Mouse (Mus musculus) forebrain, embryonic 11.5 days (tissue): ENCODE results near the gene Chic2. TPM values are rescaled to one million over a fixed set of nuclear protein-coding genes. Genes with fewer than 3 reads are reported as not detected.
A peak's percentile ranks its signal among the peaks of the same experiment; 100 is the strongest.

Experiments
- ATAC-seq: fragments of 200-750 bp; cut with Nextera tagmentation; replicated peaks from 2 replicates; pipeline ENCODE4 v1.8.0; 2017; ENCODE audit warnings: moderate TSS enrichment; ENCODE audit not compliant: low FRiP score
- DNase-seq: peaks from one replicate; pipeline ENCODE4 v3.0.0-alpha.2; 2017; ENCODE audit warnings: low spot score
- H3K27ac ChIP-seq: fragments of 300-500 bp; sonication (generic); 2 replicates; pipeline ENCODE4 v1.5.1; 2014; ENCODE audit warnings: low read depth, low read length
- H3K27me3 ChIP-seq: fragments of 300-500 bp; sonication (generic); 2 replicates; pipeline ENCODE4 v1.6.1; 2014; ENCODE audit warnings: mild to moderate bottlenecking, low read length, mixed read lengths; ENCODE audit not compliant: control insufficient read depth, insufficient read depth
- H3K36me3 ChIP-seq: fragments of 300-500 bp; sonication (generic); 2 replicates; pipeline ENCODE4 v1.6.1; 2014; ENCODE audit warnings: mild to moderate bottlenecking, low read length, moderate library complexity, mixed read lengths; ENCODE audit not compliant: control insufficient read depth, insufficient read depth
- H3K4me1 ChIP-seq: fragments of 300-500 bp; sonication (generic); replicated peaks from 2 replicates; pipeline ENCODE4 v1.6.1; 2014; ENCODE audit warnings: low read length, mixed read lengths; ENCODE audit not compliant: control insufficient read depth, insufficient read depth
- H3K4me2 ChIP-seq: fragments of 300-500 bp; sonication (generic); 2 replicates; pipeline ENCODE4 v1.6.1; 2014; ENCODE audit warnings: low read depth, mild to moderate bottlenecking, low read length, moderate library complexity, mixed read lengths; ENCODE audit not compliant: severe bottlenecking
- H3K4me3 ChIP-seq: fragments of 300-500 bp; sonication (generic); 2 replicates; pipeline ENCODE4 v1.5.1; 2014; ENCODE audit warnings: low read depth, low read length
- H3K9ac ChIP-seq: fragments of 300-500 bp; sonication (generic); 2 replicates; pipeline ENCODE4 v1.6.1; 2014; ENCODE audit warnings: low read length
- H3K9me3 ChIP-seq: fragments of 300-500 bp; sonication (generic); 2 replicates; pipeline ENCODE4 v1.6.1; 2016; ENCODE audit warnings: low read length, mixed read lengths; ENCODE audit not compliant: control insufficient read depth
- WGBS: fragments of 180-500 bp; shearing (Covaris S2); extraction: QIAGEN DNeasy Blood & Tissue Kit; methylation state at CpG from one replicate; pipeline ENCODE4 v1.1.7; 2014; 5-methylcytosine and 5-hydroxymethylcytosine counted together
- polyA plus RNA-seq: library from polyadenylated mRNA; unstranded; fragments of >200 nt; fragmentation: Nextera tagmentation; extraction: Ambion mirVana; gene quantifications from 2 replicates; pipeline ENCODE4 v1.2.1, GENCODE M21; 2014

Chic2 gene
- polyA plus RNA-seq, 1 experiment from 2014 or later: 42.3 TPM

DNA sequence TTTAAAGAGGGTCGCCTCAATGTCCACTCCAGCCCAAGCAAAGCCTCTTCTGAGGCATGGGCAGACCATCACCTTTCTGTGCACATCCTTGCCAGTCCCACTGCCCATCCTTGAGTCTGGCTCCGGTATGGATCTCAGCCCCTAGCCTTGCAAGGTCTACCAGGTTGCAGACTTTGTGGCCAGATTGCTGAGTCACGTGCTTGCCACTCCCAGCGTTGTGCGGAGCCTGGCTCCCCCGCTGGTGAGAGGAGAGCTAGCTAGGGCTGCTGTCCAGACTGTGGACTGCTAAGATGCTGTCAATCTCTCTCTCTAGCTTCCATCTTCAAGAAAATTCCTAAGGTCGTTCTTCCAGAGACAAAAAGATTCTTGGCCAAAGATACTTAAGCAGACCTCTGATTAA lies 35.0 kb upstream of the Chic2 start:
- Histone ChIP-seq H3K4me2 (no peak overlapping the region), H3K9me3 (no peaks in the 10 kb centered on the region), H3K4me3 (no peak overlapping the region), H3K9ac (no peak overlapping the region), H3K4me1 (peaks cover 26% of the 10 kb centered on the region), H3K36me3 (no peaks in the 10 kb centered on the region), H3K27me3 (peaks cover 91% of the 10 kb centered on the region), H3K27ac (no peak overlapping the region)
- ATAC-seq: no peak
- no peak for DNase-seq
- WGBS: 0% methylated on average over 7 of the region's 7 CpGs

DNA sequence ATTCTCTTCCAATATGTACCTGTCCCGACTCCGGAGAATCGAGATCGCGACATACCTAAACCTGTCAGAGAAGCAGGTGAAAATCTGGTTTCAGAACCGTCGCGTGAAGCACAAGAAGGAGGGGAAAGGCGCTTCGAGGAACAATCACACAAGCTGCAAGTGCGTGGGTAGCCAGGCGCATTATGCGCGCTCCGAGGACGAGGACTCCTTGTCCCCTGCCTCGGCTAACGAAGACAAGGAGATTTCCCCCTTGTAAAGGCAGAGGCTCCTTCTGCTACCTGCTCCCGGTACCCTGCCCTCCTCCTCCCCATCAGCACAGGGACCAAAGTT lies 32.4 kb upstream of the Chic2 start:
- peaks cover 28% of the 10 kb centered on the region for H3K4me1 ChIP-seq
- H3K27ac ChIP-seq: no peak overlapping the region
- peak overlapping the region; percentile 52 for H3K4me2 ChIP-seq
- H3K27me3 ChIP-seq: peaks cover 94% of the 10 kb centered on the region
- peak overlapping the region; percentile 67 for H3K9ac ChIP-seq
- H3K9me3 ChIP-seq: no peaks in the 10 kb centered on the region
- DNase-seq (no peak), ATAC-seq (no peak)
- peak overlapping the region; percentile 47 for H3K4me3 ChIP-seq
- under 1% methylated on average over 19 of the region's 19 CpGs for WGBS
- no peaks in the 10 kb centered on the region for H3K36me3 ChIP-seq

DNA sequence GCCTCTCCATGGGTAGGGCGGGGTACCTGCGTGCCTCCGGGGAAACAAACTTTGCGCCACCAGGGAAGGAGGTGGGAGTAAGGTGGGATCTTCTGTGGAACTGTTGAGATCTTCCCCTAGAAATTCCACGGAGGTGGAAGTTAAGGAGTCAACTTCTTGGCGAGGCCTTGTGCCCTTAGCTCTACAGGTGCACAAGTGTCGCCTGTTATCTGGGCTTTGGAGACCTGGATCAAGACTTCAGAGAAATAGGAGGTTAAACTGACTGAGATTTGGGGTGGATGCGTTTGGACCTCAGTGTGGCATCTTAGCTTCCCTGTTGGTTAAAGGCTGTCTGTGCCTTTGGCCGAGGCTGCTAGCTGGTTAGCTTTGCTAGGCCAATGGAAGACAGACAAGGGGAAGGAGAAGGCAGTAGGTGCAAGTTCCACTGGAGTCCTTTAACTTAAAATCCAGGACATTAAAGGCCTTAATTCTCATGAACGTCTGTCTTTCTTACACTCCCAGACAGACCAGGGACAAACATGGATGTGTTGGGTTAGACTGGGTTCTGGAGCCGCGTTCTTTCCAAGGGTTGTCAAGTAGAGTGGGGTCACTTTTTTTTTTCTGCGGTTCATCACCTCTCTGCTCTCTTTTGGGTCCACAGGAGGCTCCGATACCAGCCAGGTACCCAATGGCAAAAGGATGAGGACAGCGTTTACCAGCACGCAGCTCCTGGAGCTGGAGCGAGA lies 31.9 kb upstream of the Chic2 start:
- peak overlapping the region; percentile 47 for H3K4me3 ChIP-seq
- H3K27me3 ChIP-seq: peaks cover 93% of the 10 kb centered on the region
- no peaks in the 10 kb centered on the region for H3K9me3 ChIP-seq
- H3K4me1 ChIP-seq: peaks cover 30% of the 10 kb centered on the region
- 1% methylated on average over 17 of the region's 17 CpGs for WGBS
- H3K36me3 ChIP-seq: no peaks in the 10 kb centered on the region
- H3K27ac ChIP-seq: no peak overlapping the region
- no peak for ATAC-seq
- peak overlapping the region; percentile 52 for H3K4me2 ChIP-seq
- H3K9ac ChIP-seq: peak overlapping the region; percentile 67
- no peak for DNase-seq

DNA sequence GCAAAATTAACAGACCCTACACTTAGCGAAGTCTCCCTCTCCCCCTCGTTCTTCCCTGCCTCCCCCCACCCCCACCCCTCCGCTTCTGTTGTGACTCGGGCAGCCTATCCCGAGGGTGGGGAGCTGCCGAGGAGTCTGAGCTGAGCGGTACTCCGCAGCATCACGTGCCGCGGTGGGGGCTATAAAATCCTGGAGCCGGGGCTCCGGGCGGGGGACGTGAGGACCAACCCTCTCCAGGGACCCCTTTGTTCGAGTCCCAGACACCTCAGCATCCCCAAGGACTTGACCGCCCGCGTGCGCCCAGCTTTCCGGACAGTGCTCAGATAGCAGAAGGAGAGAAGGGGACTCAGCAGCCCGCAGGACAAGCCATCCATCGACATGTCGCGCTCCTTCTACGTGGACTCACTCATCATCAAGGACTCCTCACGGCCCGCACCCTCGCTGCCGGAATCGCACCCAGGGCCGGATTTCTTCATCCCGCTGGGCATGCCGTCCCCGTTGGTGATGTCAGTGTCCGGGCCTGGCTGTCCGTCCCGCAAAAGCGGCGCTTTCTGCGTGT lies 30.9 kb upstream of the Chic2 start, which contains the start of gene Gsx2:
Gsx2 (plus strand) TSS at position 219 of the 559 bp plus-strand sequence.
- peak within 1 kb of the TSS; percentile 47 for H3K4me3 ChIP-seq
- H3K27ac ChIP-seq: 0 out of 2 replicates have a peak within 1 kb of the TSS, but pooled peaks have one; percentile 21
- H3K36me3 ChIP-seq: no peaks in the 10 kb centered on the region
- H3K9ac ChIP-seq: peak within 1 kb of the TSS; percentile 67
- under 1% methylated on average over 37 of the region's 41 CpGs for WGBS
- peak within 1 kb of the TSS; percentile 52 for H3K4me2 ChIP-seq
- H3K4me1 ChIP-seq: peaks cover 30% of the 10 kb centered on the region
- peak; percentile 76 for DNase-seq
- ATAC-seq: peak; percentile 68
- no peaks in the 10 kb centered on the region for H3K9me3 ChIP-seq
- H3K27me3 ChIP-seq: peaks cover 87% of the 10 kb centered on the region

DNA sequence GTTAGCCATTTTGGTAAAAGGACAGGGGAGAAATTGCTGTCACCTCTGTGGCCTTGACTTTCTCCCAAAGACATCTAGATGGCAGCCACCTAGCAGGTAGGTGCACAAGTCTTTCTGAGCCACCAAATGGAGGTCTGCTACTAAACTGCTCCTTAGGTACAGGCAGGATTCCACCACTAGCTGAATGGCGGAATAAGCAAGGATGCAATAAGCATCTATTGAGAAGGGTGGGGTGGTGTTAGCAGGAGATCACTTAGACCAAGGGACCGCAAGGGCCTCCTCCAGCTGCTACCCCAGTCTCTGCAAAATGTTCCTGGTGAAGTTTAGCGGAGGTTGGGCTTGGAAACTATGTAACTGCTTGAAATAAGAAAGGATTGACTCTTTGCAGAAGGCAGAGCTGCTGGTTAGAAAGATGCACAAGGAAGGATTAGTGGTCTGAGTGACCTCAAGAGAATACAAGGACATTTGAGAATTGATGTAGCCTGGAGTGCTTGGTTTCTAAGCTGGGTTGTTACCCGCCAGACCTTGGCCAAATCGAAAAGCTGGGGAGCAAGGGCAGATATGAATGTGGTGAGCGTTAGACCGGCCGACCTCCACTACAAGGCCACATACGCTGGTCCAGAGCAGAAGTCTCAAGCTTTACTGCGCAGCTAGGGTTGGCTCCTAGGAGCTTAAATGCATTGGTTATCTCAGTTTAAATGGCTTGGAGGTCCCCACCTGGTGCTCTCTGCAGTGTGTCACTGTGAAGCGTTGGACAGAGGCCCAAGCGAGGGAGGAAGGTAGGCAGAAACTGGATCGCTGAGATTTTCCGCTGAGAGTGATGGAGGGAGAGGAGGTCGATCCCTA lies 30.2 kb upstream of the Chic2 start:
- peak overlapping the region; percentile 47 for H3K4me3 ChIP-seq
- H3K27me3 ChIP-seq: peaks cover 82% of the 10 kb centered on the region
- no peaks in the 10 kb centered on the region for H3K9me3 ChIP-seq
- peak overlapping the region; percentile 52; the same call in 1 of the 2 replicates for H3K4me2 ChIP-seq
- no peak overlapping the region for H3K27ac ChIP-seq
- no peak for DNase-seq
- H3K9ac ChIP-seq: peak overlapping the region; percentile 67
- 2% methylated on average over 15 of the region's 15 CpGs for WGBS
- no peaks in the 10 kb centered on the region for H3K36me3 ChIP-seq
- ATAC-seq: no peak
- peaks cover 30% of the 10 kb centered on the region for H3K4me1 ChIP-seq

DNA sequence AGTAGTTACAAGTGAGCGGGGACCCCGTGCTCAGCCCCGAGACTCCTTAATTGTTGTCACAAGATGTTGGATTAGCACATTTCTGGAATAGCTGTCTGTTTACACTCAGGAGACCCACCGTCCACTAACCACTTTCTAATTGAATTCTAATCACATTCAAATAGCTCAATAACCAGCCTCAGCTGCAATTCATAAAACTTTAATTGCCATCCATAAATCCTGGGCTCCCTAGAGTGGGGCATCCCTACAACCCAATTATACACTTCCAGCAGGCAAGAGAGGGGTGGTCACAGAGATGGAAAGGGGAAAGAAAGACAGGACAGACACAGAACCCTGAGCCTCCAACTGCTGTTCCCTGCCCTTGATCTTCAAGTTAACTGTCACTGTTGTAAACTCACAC lies 29.6 kb upstream of the Chic2 start:
- no peak overlapping the region for H3K4me2 ChIP-seq
- no peak overlapping the region for H3K4me3 ChIP-seq
- H3K4me1 ChIP-seq: peaks cover 28% of the 10 kb centered on the region
- WGBS: 0% methylated on average over 4 of the region's 4 CpGs
- no peaks in the 10 kb centered on the region for H3K36me3 ChIP-seq
- no peaks in the 10 kb centered on the region for H3K9me3 ChIP-seq
- peaks cover 81% of the 10 kb centered on the region for H3K27me3 ChIP-seq
- no peak overlapping the region for H3K9ac ChIP-seq
- no peak for DNase-seq
- H3K27ac ChIP-seq: no peak overlapping the region
- ATAC-seq: no peak

DNA sequence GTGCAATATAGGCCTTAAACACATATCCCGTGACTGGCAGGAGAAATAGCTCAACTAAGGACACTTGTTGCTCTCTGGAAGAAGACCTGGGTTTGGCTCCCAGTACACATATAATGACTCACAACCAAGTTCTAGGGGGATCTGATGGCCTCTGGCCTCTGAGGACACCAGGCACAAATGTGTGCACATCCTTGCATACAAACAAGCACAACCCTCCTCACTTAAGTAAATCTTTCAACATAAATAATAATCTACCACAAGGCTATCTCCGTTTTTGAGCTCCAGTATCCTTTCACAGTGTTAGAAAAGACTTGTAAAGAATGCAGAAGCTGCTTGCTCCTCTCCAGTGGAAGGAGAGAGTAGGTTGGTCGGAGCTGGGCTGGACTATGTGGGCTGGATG lies 29.1 kb upstream of the Chic2 start:
- 9% methylated on average over 3 of the region's 3 CpGs for WGBS
- Histone ChIP-seq H3K4me1 (peaks cover 28% of the 10 kb centered on the region), H3K36me3 (no peaks in the 10 kb centered on the region), H3K4me3 (no peak overlapping the region), H3K9me3 (no peaks in the 10 kb centered on the region), H3K27ac (no peak overlapping the region), H3K27me3 (peaks cover 82% of the 10 kb centered on the region), H3K9ac (no peak overlapping the region), H3K4me2 (no peak overlapping the region)
- DNase-seq (no peak), ATAC-seq (no peak)

DNA sequence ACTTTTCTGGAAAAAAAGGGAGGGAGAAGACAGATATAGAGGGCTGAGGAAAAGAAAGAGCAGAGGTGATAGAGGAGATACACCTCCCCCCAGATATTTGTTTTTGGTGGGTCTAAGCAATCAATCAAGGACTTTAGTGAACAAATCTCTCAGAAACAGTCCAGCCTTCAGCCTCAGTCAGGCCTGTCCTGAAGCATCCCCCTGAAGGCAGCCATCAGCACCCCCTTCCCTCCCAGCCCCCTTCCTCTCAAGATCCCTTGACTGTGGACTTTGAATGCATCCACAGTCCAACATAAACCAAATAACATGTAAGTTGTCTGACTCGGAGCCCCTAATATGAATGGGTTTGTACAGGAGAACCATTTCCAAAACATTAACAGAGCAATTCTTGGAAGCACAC lies 28.6 kb upstream of the Chic2 start:
- DNase-seq: no peak
- H3K27me3 ChIP-seq: peaks cover 82% of the 10 kb centered on the region
- H3K9ac ChIP-seq: no peak overlapping the region
- 25% methylated on average over 1 of the region's 1 CpGs for WGBS
- H3K4me2 ChIP-seq: no peak overlapping the region
- H3K27ac ChIP-seq: no peak overlapping the region
- H3K4me3 ChIP-seq: no peak overlapping the region
- ATAC-seq: no peak
- H3K9me3 ChIP-seq: no peaks in the 10 kb centered on the region
- H3K4me1 ChIP-seq: peaks cover 28% of the 10 kb centered on the region
- no peaks in the 10 kb centered on the region for H3K36me3 ChIP-seq
